Mouse (Mus musculus): ENCODE data around the gene Hoxa10. TPM values are rescaled to one million over a fixed set of nuclear protein-coding genes. Genes with fewer than 3 reads are reported as not detected.

Hoxa10 gene
- total RNA-seq, 1 experiment: 0.80 TPM

- DNase-seq (ENCODE audit: low read depth, low spot score): no peak
- H3K9ac ChIP-seq (ENCODE audit: insufficient read depth, low read depth, low read length, poor library complexity, severe bottlenecking): no peak overlapping the region
- in situ Hi-C loops (cut with MboI; ENCODE audit: low sequenced_read_pairs in 2 of 2, unreplicated experiment in 2 of 2): no loop called here
- H3K9me3 ChIP-seq (ENCODE audit: control insufficient read depth, insufficient read depth, low read depth, low read length): no peaks in the 10 kb centered on the region
- H3K27ac ChIP-seq (ENCODE audit: insufficient read depth, low read depth, low read length, poor library complexity, severe bottlenecking): no peak overlapping the region
- no peaks in the 10 kb centered on the region for H3K36me3 ChIP-seq (ENCODE audit: control insufficient read depth, insufficient read depth, low read length, poor library complexity, severe bottlenecking)
- no peak overlapping the region; a peak in 1 of 4 replicates for H3K4me3 ChIP-seq (ENCODE audit: insufficient read depth in 1 of 2, low read depth in 1 of 2, low read length in 2 of 2, poor library complexity in 1 of 2, severe bottlenecking in 1 of 2)
- TF ChIP-seq ZNF384 (IDR thresholded peaks at IDR 0.05; ENCODE audit: low read depth, low read length) (no peak), ZC3H11A (IDR thresholded peaks at IDR 0.05; ENCODE audit: borderline replicate concordance, low read depth, low read length) (no peak), CHD2 (IDR thresholded peaks at IDR 0.05; ENCODE audit: low read depth, low read length) (no peak), HCFC1 (IDR thresholded peaks at IDR 0.05; ENCODE audit: borderline replicate concordance, insufficient read depth, low read length) (no peak), MAFK (IDR thresholded peaks at IDR 0.05; ENCODE audit: insufficient read depth, low read depth, low read length) (no peak)
- peaks cover 0 to 3% of the 10 kb centered on the region in 2 experiments; a peak in 2 of 4 replicates for H3K4me1 ChIP-seq (ENCODE audit: control insufficient read depth in 2 of 2, insufficient read depth in 2 of 2, low read length in 2 of 2, poor library complexity in 1 of 2)
Observed at GRCm38 (mm10) chr6:52246403-52246803, 5.7 kb upstream of the Hoxa10 start.

- no peak for TF ChIP-seq ZC3H11A (IDR thresholded peaks at IDR 0.05; ENCODE audit: borderline replicate concordance, low read depth, low read length)
- TF ChIP-seq ZNF384 (IDR thresholded peaks at IDR 0.05; ENCODE audit: low read depth, low read length): peak; percentile 62; the same call in 1 of the 2 replicates
- TF ChIP-seq MAFK (IDR thresholded peaks at IDR 0.05; ENCODE audit: insufficient read depth, low read depth, low read length): no peak
- TF ChIP-seq HCFC1 (IDR thresholded peaks at IDR 0.05; ENCODE audit: borderline replicate concordance, insufficient read depth, low read length): no peak
- TF ChIP-seq CHD2 (IDR thresholded peaks at IDR 0.05; ENCODE audit: low read depth, low read length): no peak
- H3K9me3 ChIP-seq (ENCODE audit: control insufficient read depth, insufficient read depth, low read depth, low read length): no peaks in the 10 kb centered on the region
- H3K9ac ChIP-seq (ENCODE audit: insufficient read depth, low read depth, low read length, poor library complexity, severe bottlenecking): no peak within 1 kb of the TSS
- H3K4me1 ChIP-seq (ENCODE audit: control insufficient read depth in 2 of 2, insufficient read depth in 2 of 2, low read length in 2 of 2, poor library complexity in 1 of 2): peaks cover 0 to 3% of the 10 kb centered on the region in 2 experiments; a peak in 2 of 4 replicates
- no peak for DNase-seq (ENCODE audit: low read depth, low spot score)
- H3K27ac ChIP-seq (ENCODE audit: insufficient read depth, low read depth, low read length, poor library complexity, severe bottlenecking): no peak within 1 kb of the TSS
- no peaks in the 10 kb centered on the region for H3K36me3 ChIP-seq (ENCODE audit: control insufficient read depth, insufficient read depth, low read length, poor library complexity, severe bottlenecking)
- in situ Hi-C loops (cut with MboI; ENCODE audit: low sequenced_read_pairs in 2 of 2, unreplicated experiment in 2 of 2): no loop called here
- H3K4me3 ChIP-seq (ENCODE audit: insufficient read depth in 1 of 2, low read depth in 1 of 2, low read length in 2 of 2, poor library complexity in 1 of 2, severe bottlenecking in 1 of 2): no peak within 1 kb of the TSS; a peak in 1 of 4 replicates
Observed at GRCm38 (mm10) chr6:52245757-52246142, 5.1 kb upstream of the Hoxa10 start, which contains the start of gene Hoxa11. TSS of gene Hoxa11 (minus strand) at chr6:52245810.

GRCm38 (mm10) chr6:52245040-52245756 lies 4.5 kb upstream of the Hoxa10 start:
- Histone ChIP-seq H3K36me3 (ENCODE audit: control insufficient read depth, insufficient read depth, low read length, poor library complexity, severe bottlenecking) (no peaks in the 10 kb centered on the region), H3K9ac (ENCODE audit: insufficient read depth, low read depth, low read length, poor library complexity, severe bottlenecking) (no peak overlapping the region), H3K4me3 (ENCODE audit: insufficient read depth in 1 of 2, low read depth in 1 of 2, low read length in 2 of 2, poor library complexity in 1 of 2, severe bottlenecking in 1 of 2) (no peak overlapping the region; a peak in 1 of 4 replicates), H3K9me3 (ENCODE audit: control insufficient read depth, insufficient read depth, low read depth, low read length) (no peaks in the 10 kb centered on the region), H3K27ac (ENCODE audit: insufficient read depth, low read depth, low read length, poor library complexity, severe bottlenecking) (no peak overlapping the region), H3K4me1 (ENCODE audit: control insufficient read depth in 2 of 2, insufficient read depth in 2 of 2, low read length in 2 of 2, poor library complexity in 1 of 2) (peaks cover 0 to 3% of the 10 kb centered on the region in 2 experiments; a peak in 2 of 4 replicates)
- TF ChIP-seq ZC3H11A (IDR thresholded peaks at IDR 0.05; ENCODE audit: borderline replicate concordance, low read depth, low read length): no peak
- no peak for TF ChIP-seq CHD2 (IDR thresholded peaks at IDR 0.05; ENCODE audit: low read depth, low read length)
- TF ChIP-seq HCFC1 (IDR thresholded peaks at IDR 0.05; ENCODE audit: borderline replicate concordance, insufficient read depth, low read length): no peak
- TF ChIP-seq MAFK (IDR thresholded peaks at IDR 0.05; ENCODE audit: insufficient read depth, low read depth, low read length): no peak
- TF ChIP-seq ZNF384 (IDR thresholded peaks at IDR 0.05; ENCODE audit: low read depth, low read length): no peak
- in situ Hi-C loops (cut with MboI; ENCODE audit: low sequenced_read_pairs in 2 of 2, unreplicated experiment in 2 of 2): no loop called here
- no peak for DNase-seq (ENCODE audit: low read depth, low spot score)

- Histone ChIP-seq H3K27ac (ENCODE audit: insufficient read depth, low read depth, low read length, poor library complexity, severe bottlenecking) (no peak overlapping the region), H3K4me3 (ENCODE audit: insufficient read depth in 1 of 2, low read depth in 1 of 2, low read length in 2 of 2, poor library complexity in 1 of 2, severe bottlenecking in 1 of 2) (no peak overlapping the region; a peak in 1 of 4 replicates), H3K9me3 (ENCODE audit: control insufficient read depth, insufficient read depth, low read depth, low read length) (no peaks in the 10 kb centered on the region), H3K4me1 (ENCODE audit: control insufficient read depth in 2 of 2, insufficient read depth in 2 of 2, low read length in 2 of 2, poor library complexity in 1 of 2) (peaks cover 0 to 6% of the 10 kb centered on the region in 2 experiments; a peak in 2 of 4 replicates), H3K9ac (ENCODE audit: insufficient read depth, low read depth, low read length, poor library complexity, severe bottlenecking) (no peak overlapping the region), H3K36me3 (ENCODE audit: control insufficient read depth, insufficient read depth, low read length, poor library complexity, severe bottlenecking) (no peaks in the 10 kb centered on the region)
- in situ Hi-C loops (cut with MboI; ENCODE audit: low sequenced_read_pairs in 2 of 2, unreplicated experiment in 2 of 2): no loop called here
- TF ChIP-seq ZNF384 (IDR thresholded peaks at IDR 0.05; ENCODE audit: low read depth, low read length) (no peak), CHD2 (IDR thresholded peaks at IDR 0.05; ENCODE audit: low read depth, low read length) (no peak), HCFC1 (IDR thresholded peaks at IDR 0.05; ENCODE audit: borderline replicate concordance, insufficient read depth, low read length) (no peak), ZC3H11A (IDR thresholded peaks at IDR 0.05; ENCODE audit: borderline replicate concordance, low read depth, low read length) (no peak), MAFK (IDR thresholded peaks at IDR 0.05; ENCODE audit: insufficient read depth, low read depth, low read length) (no peak)
- DNase-seq (ENCODE audit: low read depth, low spot score): no peak
Observed at GRCm38 (mm10) chr6:52244471-52245039, 3.9 kb upstream of the Hoxa10 start.
